ENCODE assay signal across 21 mouse cellular contexts in the genomic region with DNA sequence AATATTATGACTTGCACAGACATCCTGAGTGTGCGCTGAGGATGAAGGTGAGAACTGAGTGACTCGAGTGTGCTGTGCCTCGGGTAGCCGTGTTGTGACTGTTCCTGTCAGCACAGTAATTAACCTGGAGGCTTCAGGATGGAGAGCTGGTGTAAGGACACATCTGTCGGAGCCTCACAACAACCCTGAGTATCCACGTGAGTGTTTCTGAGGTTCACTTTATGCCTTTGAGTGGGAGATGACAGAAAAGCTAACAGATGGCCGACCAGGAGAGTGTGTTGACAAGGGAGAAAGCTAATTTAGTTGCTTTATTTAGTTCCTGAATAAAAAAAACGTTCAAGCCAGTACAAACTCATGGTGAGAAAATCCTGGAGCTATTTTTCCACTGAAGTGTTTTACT. TPM values are rescaled to one million over a fixed set of nuclear protein-coding genes. Genes with fewer than 3 reads are reported as not detected.
DNase-seq lines count a peak whose midpoint lies in the region; ATAC-seq and TF ChIP-seq lines count a peak whose summit lies in the region.
"Had no signal": no experiment of that assay in that cellular context is flagged by ENCODE, and none has a peak within 500 bp of the region (broad histone marks: within the 10 kb centered on the region; RNA-seq: fewer than 3 reads in every experiment).

No protein-coding gene starts in this region.

- peak overlapping the region; percentile 61 for H3K27ac ChIP-seq in layer of hippocampus, adult 2 months
- no peak overlapping the region for H3K27ac ChIP-seq in forebrain, embryonic 16.5 days (ENCODE audit: low read length)
- H3K27ac ChIP-seq in liver, embryonic 12.5 days = no peak overlapping the region
- H3K27ac ChIP-seq: embryonic facial prominence, embryonic 15.5 days had no signal

- H3K36me3 ChIP-seq in forebrain, embryonic 16.5 days (ENCODE audit: control insufficient read depth, insufficient read depth) = no peaks in the 10 kb centered on the region
- H3K36me3 ChIP-seq in liver, embryonic 12.5 days = peaks cover 7% of the 10 kb centered on the region; the same call in 1 of the 2 replicates
- H3K36me3 ChIP-seq: embryonic facial prominence, embryonic 15.5 days had no signal

- TF ChIP-seq CTCF in layer of hippocampus, adult 2 months (conservative IDR thresholded peaks at IDR 0.05) = no peak

- no peak overlapping the region for H3K4me3 ChIP-seq in layer of hippocampus, adult 2 months
- H3K4me3 ChIP-seq in forebrain, embryonic 16.5 days (replicated peaks; ENCODE audit: low read length) = no peak overlapping the region
- H3K4me3 ChIP-seq in liver, embryonic 12.5 days = no peak overlapping the region
- H3K4me3 ChIP-seq: embryonic facial prominence, embryonic 15.5 days; megakaryocyte, embryonic 14.5 days had no signal

- no peaks in the 10 kb centered on the region for H3K27me3 ChIP-seq in forebrain, embryonic 16.5 days (replicated peaks; ENCODE audit: control insufficient read depth, insufficient read depth, low read length)
- H3K27me3 ChIP-seq in liver, embryonic 12.5 days (replicated peaks) = no peaks in the 10 kb centered on the region
- H3K27me3 ChIP-seq: embryonic facial prominence, embryonic 15.5 days had no signal

- H3K4me2 ChIP-seq in forebrain, embryonic 16.5 days (ENCODE audit: low read length) = no peak overlapping the region
- no peak overlapping the region for H3K4me2 ChIP-seq in liver, embryonic 12.5 days
- H3K4me2 ChIP-seq: embryonic facial prominence, embryonic 15.5 days; lung, embryonic 14.5 days had no signal

- ATAC-seq in forebrain, embryonic 16.5 days = peak; percentile 85
- ATAC-seq in liver, embryonic 12.5 days = no peak
- ATAC-seq: inflammation-experienced regulatory T-cells, adult 6 months had no signal

- H3K9ac ChIP-seq in forebrain, embryonic 16.5 days (replicated peaks; ENCODE audit: low read depth, low read length) = no peak overlapping the region
- H3K9ac ChIP-seq in liver, embryonic 12.5 days = no peak overlapping the region
- H3K9ac ChIP-seq: embryonic facial prominence, embryonic 15.5 days; lung, embryonic 14.5 days had no signal

- no peaks in the 10 kb centered on the region for H3K4me1 ChIP-seq in forebrain, embryonic 16.5 days (replicated peaks; ENCODE audit: control insufficient read depth, insufficient read depth, low read length)
- 0 out of 2 replicates have a peak, but pooled peaks cover 7% of the 10 kb centered on the region for H3K4me1 ChIP-seq in liver, embryonic 12.5 days
- H3K4me1 ChIP-seq: embryonic facial prominence, embryonic 15.5 days had no signal

- H3K9me3 ChIP-seq in forebrain, embryonic 16.5 days (ENCODE audit: control insufficient read depth, low read length) = no peaks in the 10 kb centered on the region
- H3K9me3 ChIP-seq in liver, embryonic 12.5 days (replicated peaks) = no peaks in the 10 kb centered on the region
- H3K9me3 ChIP-seq: embryonic facial prominence, embryonic 15.5 days; megakaryocyte, embryonic 14.5 days had no signal

- WGBS in forebrain, embryonic 16.5 days = 57% methylated on average over 8 of the region's 8 CpGs
- 75% methylated on average over 8 of the region's 8 CpGs for WGBS in liver, embryonic 12.5 days (ENCODE audit: insufficient replicate concordance)

- peak; percentile 41 for DNase-seq in heart, adult 11 months
- no peak for DNase-seq in heart, adult 18-20 months
- DNase-seq in layer of hippocampus, adult 2 months (ENCODE audit: low spot score in 2 of 2) = peak in 1 of 2 experiments; percentile 43
- no peak for DNase-seq in layer of hippocampus, postnatal 10 days (ENCODE audit: low spot score in 2 of 2)
- peak; percentile 34 for DNase-seq in right cerebral cortex, postnatal 25 days
- DNase-seq: cerebellum, adult 11-12 months; liver; lung, embryonic 14.5 days; retina, postnatal 1 day had no signal

RNA-seq across cellular contexts. Expression of gene Prss48, which starts 15.2 kb away (rescaled TPM):
- total RNA-seq in heart, adult 18-20 months (2021) = not detected
- not detected for total RNA-seq in layer of hippocampus, adult 2 months (2021)
- total RNA-seq in layer of hippocampus, postnatal 10 days (2021) = not detected
- polyA plus RNA-seq in forebrain, embryonic 16.5 days (2015; fragmentation: Nextera tagmentation; extraction: Ambion mirVana) = not detected in 2 replicates
- not detected in 2 replicates for polyA plus RNA-seq in liver, embryonic 12.5 days (2016; fragmentation: Nextera tagmentation; extraction: Ambion mirVana)
- total RNA-seq: adrenal gland, postnatal 4 days; gastrocnemius, adult 8-10 months; hematopoietic stem cell, adult 5-6 weeks; layer of hippocampus, postnatal 36 days; MEL had no signal
- polyA plus RNA-seq: embryonic facial prominence, embryonic 15.5 days; inflammation-experienced regulatory T-cells, adult 6 months; neural tube, embryonic 14.5 days; thymus, postnatal 0 days had no signal

RNA-seq across cellular contexts. Expression of gene Sh3d19, which starts 46.6 kb away (rescaled TPM):
- 10 to 100 TPM; 15.4 to 18.2 TPM for total RNA-seq in heart, adult 18-20 months (2021)
- total RNA-seq in layer of hippocampus, adult 2 months (2021) = 10 to 100 TPM; 19.1 to 27.2 TPM
- 10 to 100 TPM; 41.7 to 51.6 TPM for total RNA-seq in layer of hippocampus, postnatal 10 days (2021)
- polyA plus RNA-seq in forebrain, embryonic 16.5 days (2015; fragmentation: Nextera tagmentation; extraction: Ambion mirVana) = 8.7 and 9.7 TPM in 2 replicates
- polyA plus RNA-seq in liver, embryonic 12.5 days (2016; fragmentation: Nextera tagmentation; extraction: Ambion mirVana) = 11.9 and 12.7 TPM in 2 replicates

Comparison
In these comparisons a context has a peak if more than half of its experiments do, and no peak if none do; other contexts are left out.
1. DNase-seq: peak in heart, adult 11 months (single experiment) and right cerebral cortex, postnatal 25 days (single experiment); none in heart, adult 18-20 months (0 of 2) and layer of hippocampus, postnatal 10 days (0 of 2).